Mouse (Mus musculus) kidney, adult 9 months (tissue): ENCODE measurements around the gene Atg3.

Experiments
- DNase-seq: peaks from one replicate; pipeline ENCODE4 v3.0.0; 2022

The Atg3 gene

DNA sequence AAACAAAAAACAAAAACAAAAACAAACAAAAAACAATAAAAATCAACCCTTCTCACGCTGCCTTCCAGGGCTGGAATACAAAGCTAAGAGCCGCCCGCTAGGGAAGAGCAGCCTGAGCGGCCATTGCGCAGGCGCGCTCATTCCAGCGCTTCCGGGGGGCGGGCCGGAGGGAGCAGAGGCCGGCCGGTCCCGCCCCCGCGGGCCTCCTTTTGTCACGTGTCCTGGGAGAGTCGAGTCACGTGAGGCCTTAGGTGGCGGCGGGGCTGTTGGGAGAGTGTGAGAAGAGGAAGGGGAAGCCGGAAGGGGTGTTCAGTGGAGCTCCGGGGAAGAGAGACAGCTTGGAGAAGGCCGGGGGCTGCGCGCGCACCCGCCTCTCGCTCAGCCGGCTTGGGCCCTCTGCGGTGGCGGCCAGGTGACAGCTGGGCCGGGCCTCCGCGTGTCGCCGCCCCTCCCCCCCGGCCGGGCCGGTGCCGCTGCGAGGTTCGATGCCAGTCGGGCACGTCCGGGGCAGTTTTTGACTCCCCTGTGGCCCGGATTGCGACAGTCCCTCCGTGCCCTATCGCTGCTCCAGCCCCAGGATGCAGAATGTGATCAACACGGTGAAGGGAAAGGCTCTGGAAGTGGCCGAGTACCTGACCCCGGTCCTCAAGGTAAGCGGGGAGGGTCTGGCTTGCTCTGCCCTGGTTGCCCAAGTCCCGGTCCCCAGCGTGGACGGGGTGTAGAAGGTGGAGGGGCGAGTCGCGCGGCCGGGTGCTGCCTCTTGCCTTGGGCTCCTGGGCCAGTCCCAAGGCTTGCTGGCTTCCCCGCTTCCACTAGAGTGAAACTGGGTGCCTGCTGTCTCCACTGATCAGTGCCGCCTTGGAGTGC, at the start of gene Atg3, which contains the start of gene Slc35a5:
Atg3 (plus strand) TSS at position 264 of the 867 bp plus-strand sequence.
Slc35a5 (minus strand) TSS at position 185 of the 867 bp plus-strand sequence.
- DNase-seq, result peak; percentile 97

DNA sequence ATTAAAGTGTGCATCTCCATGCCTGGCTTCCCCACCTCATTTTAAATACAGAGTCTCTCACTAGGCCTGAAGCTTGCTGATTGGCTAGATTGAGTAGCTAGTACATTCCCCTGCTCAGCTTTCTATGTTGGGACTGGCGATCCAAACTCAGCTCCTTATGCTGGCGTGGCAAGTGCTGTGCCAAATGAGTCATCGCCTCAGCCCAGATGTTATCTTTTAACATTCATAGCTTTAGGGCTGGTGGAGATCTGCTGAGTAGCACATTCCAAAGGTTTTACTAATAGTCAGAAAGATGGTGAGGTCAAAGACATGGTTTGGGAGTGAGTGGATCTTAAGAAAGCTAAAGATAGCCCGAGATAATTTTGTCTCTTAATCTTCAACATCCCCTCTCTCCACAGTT, 48.1 kb upstream of the Atg3 start:
- peak; percentile 54 for DNase-seq

DNA sequence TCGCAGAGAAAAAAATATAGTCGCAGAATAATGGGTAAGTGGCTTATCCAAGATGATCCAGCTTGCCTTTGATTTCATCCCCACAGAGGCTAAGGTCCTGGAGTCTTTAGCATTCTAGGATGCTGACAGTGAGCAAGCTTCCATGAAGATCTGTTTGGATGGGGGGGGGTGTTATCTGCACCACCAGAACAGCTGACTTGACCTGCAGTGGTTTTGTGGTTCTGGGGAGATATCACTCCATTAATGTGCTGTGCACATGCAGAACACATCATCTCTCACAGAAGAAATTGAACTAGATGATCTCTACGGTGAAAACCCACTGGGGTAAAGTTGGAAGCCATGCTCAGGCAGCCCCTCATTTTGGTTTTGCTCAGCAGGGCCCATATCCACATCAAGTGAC, 41.4 kb upstream of the Atg3 start:
- DNase-seq, result no peak

DNA sequence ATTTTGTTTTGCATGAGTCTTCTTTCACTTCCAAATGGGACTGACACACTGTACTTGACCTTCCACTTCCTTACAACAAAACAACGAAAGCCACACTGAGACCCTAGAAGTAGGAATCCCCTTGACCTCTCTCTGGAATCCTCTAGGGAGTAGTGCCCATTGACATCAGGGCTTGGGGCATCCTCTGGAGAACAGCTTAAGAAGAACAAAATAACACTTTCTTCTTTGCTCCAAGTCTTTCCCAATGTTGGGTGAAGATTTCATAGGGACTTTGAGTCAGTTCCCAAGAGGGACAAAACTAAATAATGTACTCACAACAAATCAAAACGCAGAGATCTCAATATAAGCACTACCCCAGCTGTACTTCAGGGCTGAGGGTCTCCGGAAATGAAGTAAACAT, 39.8 kb upstream of the Atg3 start:
- DNase-seq, result no peak

DNA sequence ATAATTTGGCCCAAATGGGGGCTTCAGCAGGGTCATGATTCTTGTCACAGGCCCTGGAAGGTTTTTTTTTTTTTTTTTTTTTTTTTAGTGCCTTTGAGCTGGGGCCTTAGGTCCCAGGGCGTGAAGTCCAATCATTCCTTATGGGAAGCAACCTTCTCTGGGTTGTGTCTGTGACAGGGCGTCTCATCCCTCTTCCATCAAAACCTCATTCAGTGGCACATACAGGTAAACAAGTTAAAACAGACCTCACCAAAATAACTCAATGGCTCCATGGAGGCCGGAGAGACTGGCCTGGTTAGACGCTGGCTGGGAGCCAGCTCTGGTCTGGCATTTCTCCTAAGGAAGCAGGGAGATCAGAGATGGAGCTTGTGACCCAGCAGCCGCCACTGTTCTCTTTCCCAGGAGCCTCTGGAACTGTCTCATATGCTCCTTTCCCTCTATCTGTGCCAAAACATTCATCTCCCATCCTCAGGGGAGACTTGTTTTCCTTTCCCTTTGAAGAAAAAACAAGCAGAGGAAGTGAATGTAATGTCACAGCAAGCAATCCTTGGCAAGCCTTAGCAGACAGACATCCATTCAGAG, 37.6 kb upstream of the Atg3 start:
- peak; percentile 48 for DNase-seq

DNA sequence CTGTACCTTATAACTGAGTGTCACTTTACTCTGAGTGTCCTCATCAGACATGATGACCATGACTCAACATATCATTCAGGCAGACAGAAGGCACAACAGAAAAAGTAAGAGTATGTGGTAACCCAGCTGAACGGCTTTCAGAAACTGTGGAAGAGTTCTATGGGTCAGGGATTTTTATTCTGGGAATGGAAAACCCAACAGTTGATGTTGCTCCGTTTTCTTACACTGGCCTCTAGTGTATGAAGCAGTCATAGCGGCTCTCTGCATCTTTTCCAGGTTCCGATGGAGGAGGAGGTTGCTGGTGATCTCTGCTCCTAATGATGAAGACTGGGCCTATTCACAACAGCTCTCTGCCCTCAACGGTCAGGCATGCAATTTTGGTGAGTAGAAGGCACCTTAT, 36.0 kb upstream of the Atg3 start:
- DNase-seq, result peak; percentile 20

DNA sequence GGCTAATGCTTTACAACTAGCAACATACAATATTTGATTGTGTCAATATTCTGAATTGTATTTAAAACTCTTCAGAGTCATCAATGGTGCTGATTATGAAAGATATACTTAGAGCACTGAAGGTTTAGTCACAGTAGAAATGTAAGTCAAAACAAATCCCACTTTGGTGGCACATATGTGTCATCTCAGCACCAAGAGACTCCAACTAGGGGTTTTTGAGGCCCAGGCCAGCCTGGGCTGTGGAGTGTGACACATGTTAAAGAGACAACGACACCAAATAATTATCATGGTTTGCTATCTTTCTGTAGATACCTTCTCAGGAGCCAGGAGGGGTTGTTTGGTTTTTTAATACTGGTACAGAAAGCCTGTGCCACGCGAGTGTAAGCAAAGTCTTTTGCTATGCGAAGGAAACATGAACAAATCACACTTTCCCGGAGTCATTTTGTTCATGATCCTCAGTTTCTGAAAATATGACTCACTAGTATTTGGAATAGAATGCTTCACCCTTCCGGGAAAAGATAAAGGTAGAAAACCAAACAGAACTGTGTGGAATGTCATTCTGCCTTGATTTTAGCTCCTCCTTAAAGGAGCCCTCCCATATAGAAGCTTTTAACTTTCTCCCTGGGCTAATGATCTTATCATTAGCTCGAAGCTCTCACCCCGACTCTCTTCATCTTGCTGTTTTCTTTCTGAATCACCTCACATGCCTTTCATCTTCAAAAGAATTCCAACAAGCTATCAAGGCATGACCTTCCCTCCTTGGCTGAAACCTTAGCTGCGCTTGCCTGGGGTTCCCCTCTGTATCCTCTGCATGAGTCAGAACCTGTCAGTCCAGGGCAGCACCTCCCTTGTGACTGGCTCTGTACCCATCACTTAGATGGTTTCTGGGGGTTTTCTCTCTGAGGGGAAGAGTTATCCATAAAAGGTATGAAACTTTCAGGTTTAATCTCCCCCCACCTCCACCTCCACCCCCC, 34.1 kb upstream of the Atg3 start:
- DNase-seq, result no peak

DNA sequence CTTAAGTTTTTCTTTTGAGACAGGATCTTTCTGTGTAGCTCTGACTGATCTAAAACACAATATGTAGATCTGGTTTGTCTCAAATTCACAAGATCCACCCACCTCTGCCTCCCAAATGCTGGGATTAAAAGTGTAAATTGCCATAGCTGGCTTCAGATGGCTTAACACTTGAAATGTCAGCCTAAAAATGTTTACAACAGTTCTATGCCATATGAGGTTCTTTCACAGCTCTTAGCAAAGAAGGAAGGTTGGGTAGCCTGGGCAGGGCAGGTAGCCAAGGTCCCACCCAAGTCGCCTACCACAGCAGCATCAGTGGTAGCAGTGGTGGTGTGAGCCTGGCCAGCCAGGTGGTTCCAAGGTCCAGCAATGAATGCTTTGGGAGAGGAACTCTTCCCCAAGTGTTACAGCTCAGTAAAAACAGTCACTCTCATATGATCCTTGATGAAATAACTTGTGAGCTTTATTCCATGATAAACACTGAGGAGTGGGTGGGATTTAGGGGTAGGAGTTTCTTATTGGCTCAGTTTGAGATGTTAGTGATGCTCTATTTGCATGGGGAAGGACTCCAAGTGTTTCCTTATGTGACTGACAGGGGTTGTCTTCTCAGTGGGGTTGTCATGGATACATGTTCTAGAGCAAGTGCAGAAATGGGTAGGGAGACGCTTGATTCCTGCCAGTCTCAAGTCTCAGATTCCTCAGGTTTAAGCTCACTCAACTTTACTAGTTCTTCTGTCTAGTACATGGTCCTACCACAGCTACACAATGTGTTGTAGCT, 30.5 kb upstream of the Atg3 start:
- no peak for DNase-seq

DNA sequence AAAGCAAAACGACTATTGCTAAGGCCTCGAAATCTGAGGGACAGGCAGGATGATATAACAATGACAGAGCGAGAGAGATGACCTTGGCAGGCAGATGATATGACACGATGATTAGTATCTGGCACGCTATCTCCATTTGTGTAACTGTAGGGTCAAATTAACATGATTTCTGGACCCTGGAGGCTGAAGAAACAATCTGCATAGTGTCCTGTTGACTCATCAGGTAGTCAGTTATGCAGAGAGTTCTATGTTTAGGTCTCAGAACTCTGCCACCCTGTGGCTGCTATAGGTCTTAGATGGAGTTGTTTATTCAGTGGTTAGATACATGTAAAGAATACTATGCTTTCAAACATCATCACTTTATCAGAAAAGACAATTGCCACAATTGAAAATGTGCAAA, 16.9 kb upstream of the Atg3 start:
- DNase-seq, result no peak

DNA sequence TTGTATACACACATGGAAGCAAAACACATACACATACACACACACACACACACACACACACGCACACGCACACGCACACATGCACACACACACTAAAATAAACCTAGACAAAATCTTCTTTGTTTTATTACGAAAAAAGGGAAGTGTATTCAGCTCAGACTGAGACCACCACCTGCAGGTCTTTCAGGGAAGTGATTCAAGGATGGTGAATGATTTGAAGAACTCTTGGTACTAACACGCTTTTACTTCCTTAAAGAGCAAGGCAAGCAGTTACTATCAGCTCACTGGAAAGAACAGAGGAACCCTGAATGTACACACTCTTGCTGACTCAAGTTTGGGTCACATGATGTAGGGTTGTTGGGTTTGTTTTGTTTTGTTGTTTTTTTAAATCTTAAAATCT, 16.0 kb upstream of the Atg3 start:
- no peak for DNase-seq

DNA sequence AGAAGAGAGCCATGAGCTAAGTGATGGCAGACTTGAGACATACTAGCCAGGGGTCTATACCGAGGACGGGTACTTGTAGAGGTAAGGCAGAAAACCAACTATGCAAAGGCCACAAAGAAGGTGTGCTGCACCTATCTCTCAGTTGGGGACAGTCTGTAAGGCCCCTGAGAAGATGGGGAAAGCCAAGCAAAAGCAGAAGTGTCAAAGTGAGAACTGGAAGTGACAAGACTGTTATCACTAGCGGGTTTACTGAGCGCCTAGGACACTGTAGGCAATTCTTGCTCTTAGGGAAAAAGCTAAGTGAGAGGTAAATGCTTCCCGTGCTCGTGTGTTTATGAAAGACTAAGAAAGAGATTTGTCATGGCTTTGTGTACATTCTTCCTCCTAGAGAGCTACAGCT, 13.5 kb upstream of the Atg3 start:
- DNase-seq, result no peak

DNA sequence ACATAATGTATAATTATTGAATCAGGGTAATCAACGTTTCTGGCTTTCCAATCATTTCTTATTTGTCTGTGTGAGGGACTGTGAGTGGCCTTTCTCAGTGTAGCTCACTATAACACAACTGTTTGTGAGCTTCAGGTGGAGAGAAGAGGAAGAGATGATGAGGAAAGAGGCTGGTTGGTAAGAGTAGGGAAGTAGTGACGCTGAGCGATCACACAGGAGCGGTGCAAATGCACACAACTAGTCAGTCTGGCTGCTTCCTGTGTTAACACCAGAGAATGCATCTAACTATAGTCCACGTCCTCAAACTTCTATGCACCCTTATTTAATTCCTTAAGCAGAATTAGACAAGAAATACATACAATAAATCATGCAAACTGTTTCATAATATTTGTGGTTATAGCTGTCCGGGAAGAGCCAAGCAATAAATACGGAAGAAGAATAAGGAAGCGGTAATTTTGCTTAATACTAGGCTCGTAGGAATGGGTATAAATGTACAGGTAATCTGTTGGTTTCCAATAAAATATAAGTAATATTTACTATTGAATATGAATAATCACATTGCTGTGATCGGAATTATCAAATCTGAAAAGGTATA, 10.0 kb upstream of the Atg3 start:
- DNase-seq, result no peak

DNA sequence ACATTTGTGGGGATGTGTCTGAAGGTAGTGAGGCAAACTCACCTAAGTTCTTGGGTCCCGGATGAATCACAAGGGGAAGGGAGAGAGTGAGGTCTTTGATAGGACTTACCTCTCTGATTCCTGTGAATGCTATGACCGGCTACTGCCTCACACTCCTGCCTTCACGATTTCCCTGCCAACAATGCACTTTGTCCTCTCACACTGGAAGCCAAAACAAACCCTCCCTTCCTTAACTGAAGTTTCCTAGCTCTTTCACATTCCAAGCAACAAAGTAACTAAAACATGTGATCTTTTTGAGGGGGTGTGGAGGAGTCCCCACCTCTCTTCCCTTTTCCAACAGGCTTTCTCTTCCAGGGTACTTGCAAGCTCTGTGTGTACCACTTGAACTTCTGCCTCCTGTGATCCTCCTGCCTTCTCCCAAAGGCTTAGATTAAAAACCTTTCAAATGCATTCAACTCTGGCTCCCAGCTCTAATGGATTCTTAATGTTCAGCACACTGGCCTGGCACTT, 3.8 kb upstream of the Atg3 start:
- peak; percentile 61 for DNase-seq

DNA sequence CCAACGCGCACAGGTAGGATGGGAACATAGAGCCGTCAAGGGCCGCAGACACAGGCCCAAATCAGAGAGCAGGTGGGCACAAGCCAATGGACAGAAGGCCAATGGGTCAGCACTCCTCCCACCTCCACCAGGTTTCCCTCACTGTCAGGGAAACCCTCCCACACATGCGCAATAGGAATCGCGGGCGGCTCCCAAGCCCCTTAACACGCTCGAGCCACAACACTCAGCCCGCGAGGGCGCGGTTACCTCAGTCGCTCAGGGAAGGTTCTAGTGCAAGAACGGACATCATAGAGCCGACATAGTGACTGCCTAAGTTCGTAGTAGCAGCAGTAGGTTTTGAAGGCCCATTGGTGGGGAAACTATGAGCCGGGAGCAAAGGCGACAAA, 456 bp upstream of the Atg3 start:
- peak; percentile 82 for DNase-seq

DNA sequence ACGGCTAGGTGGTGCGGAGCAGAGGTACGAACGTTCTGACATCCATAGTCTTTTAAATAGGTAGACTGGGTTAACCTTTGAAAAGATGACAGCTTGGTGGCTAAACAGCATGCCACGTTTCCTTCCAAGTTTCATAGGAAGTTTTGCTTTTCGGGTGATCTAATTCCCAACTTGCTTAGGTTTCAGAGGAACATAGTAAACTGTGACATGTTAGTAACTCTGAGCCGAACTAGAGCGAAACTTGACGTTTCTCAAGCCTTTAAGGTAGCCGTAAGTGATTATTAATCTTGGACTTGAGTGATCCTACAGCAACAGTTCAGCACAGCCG, 768 bp downstream of the Atg3 start:
- DNase-seq, result no peak

DNA sequence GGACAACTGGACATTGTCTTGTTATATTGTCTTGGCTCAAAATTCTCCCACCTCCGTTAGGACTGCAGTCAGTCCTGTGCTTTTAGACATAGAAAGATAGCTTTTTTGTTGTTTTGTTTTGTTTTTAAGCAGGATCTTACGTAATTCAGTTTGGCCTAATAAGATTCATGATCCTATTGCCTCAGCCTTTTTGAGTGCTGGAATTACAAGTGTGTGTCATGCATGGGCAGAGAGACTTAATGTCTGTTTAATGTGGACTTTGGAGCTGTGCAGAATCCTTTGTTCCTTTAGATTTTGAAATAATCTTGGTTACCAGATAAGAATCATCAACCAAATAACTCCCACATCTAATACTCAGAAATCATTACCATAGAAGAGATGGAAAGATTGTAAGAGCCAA, 20.0 kb downstream of the Atg3 start:
- peak; percentile 43 for DNase-seq

DNA sequence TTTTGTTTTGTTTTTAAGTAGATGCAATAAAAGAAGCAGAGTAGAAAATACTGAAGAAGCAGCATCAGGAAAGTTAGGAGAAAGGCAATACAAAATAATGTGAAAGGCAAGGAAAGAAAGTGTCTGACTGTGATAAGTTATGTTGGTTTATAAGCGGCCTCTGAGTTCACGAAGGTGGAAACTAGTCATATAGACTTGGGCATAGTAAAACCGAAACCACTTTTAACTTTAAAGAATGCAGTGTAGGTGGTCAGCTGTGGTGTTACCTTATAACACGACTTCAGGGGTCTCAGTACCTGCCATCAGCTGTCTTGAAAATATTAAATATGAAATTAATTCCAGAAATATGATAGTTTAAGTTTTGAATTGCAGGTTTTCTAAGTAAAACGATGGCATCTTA, 23.2 kb downstream of the Atg3 start:
- DNase-seq, result no peak

DNA sequence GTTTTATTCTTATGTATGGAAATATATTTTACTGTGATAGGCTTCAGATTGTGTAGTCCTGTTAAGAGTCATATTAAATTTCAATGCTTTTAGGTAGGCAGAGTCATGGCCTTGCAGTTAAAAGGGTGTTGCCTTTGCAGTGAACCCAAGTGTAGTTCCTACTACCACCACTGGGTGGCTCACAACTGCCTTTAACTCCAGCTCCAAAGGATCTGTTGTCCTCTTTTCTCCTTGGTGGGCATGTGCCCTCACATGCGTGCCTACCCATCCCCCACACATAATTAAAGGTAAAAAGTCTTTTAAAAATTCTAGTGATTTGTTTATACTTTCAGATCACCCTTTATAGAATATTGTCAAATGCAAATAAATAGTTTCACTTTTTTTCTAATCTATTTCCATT, 34.0 kb downstream of the Atg3 start:
- peak; percentile 75 for DNase-seq

DNA sequence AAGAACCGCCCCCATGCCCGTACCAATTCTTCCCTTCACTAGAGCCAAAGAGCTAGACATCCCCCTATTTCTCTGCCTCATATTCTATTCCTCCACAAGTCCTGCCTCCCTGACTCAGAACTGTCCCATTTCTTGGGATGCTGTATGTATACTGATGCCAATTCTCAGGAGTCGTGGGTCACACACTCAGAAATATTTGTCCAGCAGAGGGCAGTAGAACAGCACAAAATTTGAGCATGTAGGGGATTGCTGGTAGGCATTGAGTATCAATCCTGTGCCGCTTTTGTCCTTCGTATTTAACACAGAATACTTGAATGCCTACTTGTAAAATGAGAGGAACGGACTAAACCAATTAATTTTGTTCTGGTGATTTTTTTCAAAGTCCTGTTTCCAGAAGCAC, 38.2 kb downstream of the Atg3 start:
- peak; percentile 78 for DNase-seq

DNA sequence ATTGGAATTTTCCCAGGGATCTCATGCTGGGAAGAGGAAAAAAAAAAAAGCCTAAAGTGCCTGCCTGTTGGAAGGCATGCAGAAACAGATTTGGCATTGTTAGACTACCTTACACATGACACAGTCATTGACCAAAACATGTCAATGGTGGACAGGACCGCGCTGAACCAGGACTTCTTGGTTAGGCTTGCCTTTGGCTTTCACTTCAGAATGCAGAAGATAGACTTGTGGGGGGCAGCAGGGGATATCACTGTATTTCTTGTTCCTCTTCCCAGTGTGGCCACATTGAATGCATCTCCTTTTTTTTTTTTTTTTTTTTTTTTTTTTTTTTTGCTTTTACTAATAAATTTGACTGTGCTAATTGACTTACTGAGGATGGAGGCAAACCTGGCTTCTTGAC, 42.8 kb downstream of the Atg3 start:
- no peak for DNase-seq

DNA sequence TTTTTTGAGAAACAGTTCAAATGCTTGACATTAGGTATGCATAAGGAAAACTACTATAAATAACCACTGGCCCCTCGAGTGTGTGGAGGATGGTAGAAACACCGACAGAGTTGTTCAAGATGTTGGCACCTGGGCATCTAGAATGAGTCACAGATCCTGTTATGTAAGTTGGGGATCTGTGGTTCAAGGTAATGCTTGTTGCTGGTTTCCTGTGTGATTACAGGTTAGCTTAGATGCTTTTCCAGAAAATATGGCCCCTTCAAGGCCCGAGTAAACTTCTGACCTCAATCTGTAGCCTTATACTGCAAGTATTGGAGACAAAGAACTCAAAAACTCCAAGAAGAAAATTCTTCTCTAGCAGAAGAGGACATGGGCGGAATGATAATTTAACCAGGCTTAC, 45.9 kb downstream of the Atg3 start:
- no peak for DNase-seq
